Mouse (Mus musculus) limb, embryonic 14.5 days (tissue): Measurements from ENCODE around the gene Oit1. TPM values are rescaled to one million over a fixed set of nuclear protein-coding genes. Genes with fewer than 3 reads are reported as not detected.

Source experiments
- ATAC-seq: fragments of 200-750 bp; cut with Nextera tagmentation; 2 replicates; pipeline ENCODE4 v1.8.0; 2017; ENCODE audit warnings: low read depth, moderate number of reproducible peaks, moderate TSS enrichment; ENCODE audit not compliant: low FRiP score
- DNase-seq: peaks from one replicate; pipeline ENCODE4 v3.0.0-alpha.2; 2015; ENCODE audit warnings: low spot score
- H3K27ac ChIP-seq: fragments of 300-500 bp; sonication (generic); replicated peaks from 2 replicates; pipeline ENCODE4 v1.5.1; 2014; ENCODE audit warnings: low read depth, mild to moderate bottlenecking, low read length, moderate library complexity, mixed read lengths
- H3K27me3 ChIP-seq: fragments of 300-500 bp; sonication (generic); 2 replicates; pipeline ENCODE4 v1.6.1; 2014; ENCODE audit warnings: low read length, mixed read lengths; ENCODE audit not compliant: control insufficient read depth, insufficient read depth
- H3K36me3 ChIP-seq: fragments of 300-500 bp; sonication (generic); 2 replicates; pipeline ENCODE4 v1.6.1; 2014; ENCODE audit warnings: mild to moderate bottlenecking, low read length, moderate library complexity, mixed read lengths; ENCODE audit not compliant: control insufficient read depth, insufficient read depth
- H3K4me1 ChIP-seq: fragments of 300-500 bp; sonication (generic); 2 replicates; pipeline ENCODE4 v1.6.1; 2014; ENCODE audit warnings: antibody characterized with exemption, low read length, mixed read lengths; ENCODE audit not compliant: control insufficient read depth, insufficient read depth
- H3K4me2 ChIP-seq: fragments of 300-500 bp; sonication (generic); replicated peaks from 2 replicates; pipeline ENCODE4 v1.6.1; 2014; ENCODE audit warnings: low read depth, mild to moderate bottlenecking, low read length, moderate library complexity; ENCODE audit not compliant: severe bottlenecking
- H3K4me3 ChIP-seq: fragments of 300-500 bp; sonication (generic); replicated peaks from 2 replicates; pipeline ENCODE4 v1.5.1; 2014; ENCODE audit warnings: low read length
- H3K9ac ChIP-seq: fragments of 300-500 bp; sonication (generic); 2 replicates; pipeline ENCODE4 v1.6.1; 2014; ENCODE audit warnings: mild to moderate bottlenecking, low read depth, low read length, moderate library complexity; ENCODE audit not compliant: severe bottlenecking
- H3K9me3 ChIP-seq: fragments of 300-500 bp; sonication (generic); 2 replicates; pipeline ENCODE4 v1.6.1; 2016; ENCODE audit warnings: low read length; ENCODE audit not compliant: control insufficient read depth
- POLR2A ChIP-seq: fragments of 200-500 bp; IDR thresholded peaks from 2 replicates; pipeline ENCODE4 v1.8.0; 2012; ENCODE audit warnings: inconsistent platforms, mild to moderate bottlenecking, moderate library complexity, borderline replicate concordance; ENCODE audit not compliant: insufficient read depth, insufficient read length; ENCODE audit errors: extremely low read depth
- whole genome bisulfite sequencing: fragments of 180-500 bp; shearing (Covaris S2); extraction: QIAGEN DNeasy Blood & Tissue Kit; methylation state at CpG from one replicate; pipeline ENCODE4 v1.1.7; 2014; 5-methylcytosine and 5-hydroxymethylcytosine counted together
- polyA plus RNA-seq, 2 experiments: library from polyadenylated mRNA; depleted of rRNA in 1 of 2; stranded (reverse) in 1 of 2; unstranded in 1 of 2; fragments of >200 nt; fragmentation: Nextera tagmentation in 1 of 2; extraction: Ambion mirVana in 1 of 2; gene quantifications; 2 replicates each; pipeline versions ENCODE4 v1.2.1 to v1.2.3; 2012 to 2014

Oit1 gene
- polyA plus RNA-seq (2012; rRNA removed): 0.19 and 0.38 TPM in 2 replicates
- 0.15 and 0.32 TPM in 2 replicates for polyA plus RNA-seq (2014; fragmentation: Nextera tagmentation; extraction: Ambion mirVana)

DNA sequence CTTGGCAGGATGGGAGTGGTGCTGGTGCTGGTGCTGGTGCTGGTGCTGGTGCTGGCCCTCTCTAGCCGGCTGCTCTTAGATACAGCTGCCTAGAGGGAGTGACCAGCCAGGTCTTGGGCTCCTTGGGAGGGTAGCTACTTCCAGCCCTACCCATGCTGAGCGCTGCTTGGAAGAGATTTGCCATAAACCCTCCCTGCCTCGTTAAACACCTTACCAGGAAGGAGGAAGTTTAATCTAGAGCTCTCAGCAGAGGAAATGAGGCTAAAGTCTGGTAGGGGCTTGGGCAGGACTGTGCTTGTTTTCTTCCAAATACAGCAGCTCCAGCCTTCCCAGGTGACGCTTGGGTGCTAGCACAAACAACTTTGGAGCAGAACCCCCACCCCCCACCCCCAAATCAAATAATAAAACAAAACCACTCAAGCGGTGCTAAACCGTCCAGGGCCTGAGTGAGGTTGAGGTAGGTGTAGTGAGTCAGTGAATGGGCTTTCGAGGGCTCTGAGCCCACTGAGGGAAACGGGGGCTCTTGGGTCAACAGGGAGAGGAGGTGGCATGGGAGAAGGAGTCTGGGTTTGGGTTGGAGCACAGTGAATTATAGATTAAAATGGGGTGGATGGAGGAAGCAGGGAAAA, at the start of gene Oit1:
Oit1 (minus strand) TSS at position 70 of the 629 bp plus-strand sequence.
- DNase-seq (no peak), ATAC-seq (no peak)
- H3K4me2 ChIP-seq: no peak within 1 kb of the TSS
- H3K4me3 ChIP-seq: no peak within 1 kb of the TSS
- no peak within 1 kb of the TSS for H3K27ac ChIP-seq
- H3K9me3 ChIP-seq: no peaks in the 10 kb centered on the region
- TF ChIP-seq POLR2A: no peak
- no peaks in the 10 kb centered on the region for H3K27me3 ChIP-seq
- 31% methylated on average over 8 of the region's 8 CpGs for WGBS
- H3K36me3 ChIP-seq: no peaks in the 10 kb centered on the region
- H3K9ac ChIP-seq: no peak within 1 kb of the TSS
- H3K4me1 ChIP-seq: 0 out of 2 replicates have a peak, but pooled peaks cover 3% of the 10 kb centered on the region

- no peak overlapping the region for H3K4me3 ChIP-seq
- peaks cover 4% of the 10 kb centered on the region; the same call in 1 of the 2 replicates for H3K4me1 ChIP-seq
- WGBS: 93% methylated on average over 3 of the region's 3 CpGs
- H3K36me3 ChIP-seq: no peaks in the 10 kb centered on the region
- no peak overlapping the region for H3K4me2 ChIP-seq
- DNase-seq (no peak), ATAC-seq (no peak)
- H3K27me3 ChIP-seq: no peaks in the 10 kb centered on the region
- TF ChIP-seq POLR2A: no peak
- H3K27ac ChIP-seq: no peak overlapping the region
- H3K9me3 ChIP-seq: no peaks in the 10 kb centered on the region
- H3K9ac ChIP-seq: no peak overlapping the region
Observed at GRCm38 (mm10) chr14:8422833-8423232, 44.3 kb upstream of the Oit1 start.

- Histone ChIP-seq H3K36me3 (no peaks in the 10 kb centered on the region), H3K9me3 (no peaks in the 10 kb centered on the region), H3K4me1 (peaks cover 4% of the 10 kb centered on the region; the same call in 1 of the 2 replicates), H3K9ac (no peak overlapping the region), H3K4me2 (peak overlapping the region; percentile 29), H3K4me3 (no peak overlapping the region), H3K27ac (no peak overlapping the region), H3K27me3 (no peaks in the 10 kb centered on the region)
- WGBS: 14% methylated on average over 10 of the region's 10 CpGs
- TF ChIP-seq POLR2A: no peak
- ATAC-seq (no peak), DNase-seq (peak; percentile 26)
Observed at GRCm38 (mm10) chr14:8421199-8421787, 42.7 kb upstream of the Oit1 start.

GRCm38 (mm10) chr14:8418610-8419009, 40.1 kb upstream of the Oit1 start:
- no peaks in the 10 kb centered on the region for H3K9me3 ChIP-seq
- H3K4me3 ChIP-seq: no peak overlapping the region
- no peak for TF ChIP-seq POLR2A
- H3K27ac ChIP-seq: no peak overlapping the region
- no peaks in the 10 kb centered on the region for H3K27me3 ChIP-seq
- no peak overlapping the region for H3K9ac ChIP-seq
- no peak for ATAC-seq
- 52% methylated on average over 3 of the region's 3 CpGs for WGBS
- H3K36me3 ChIP-seq: no peaks in the 10 kb centered on the region
- no peak for DNase-seq
- H3K4me2 ChIP-seq: no peak overlapping the region
- H3K4me1 ChIP-seq: peaks cover 4% of the 10 kb centered on the region; the same call in 1 of the 2 replicates

DNA sequence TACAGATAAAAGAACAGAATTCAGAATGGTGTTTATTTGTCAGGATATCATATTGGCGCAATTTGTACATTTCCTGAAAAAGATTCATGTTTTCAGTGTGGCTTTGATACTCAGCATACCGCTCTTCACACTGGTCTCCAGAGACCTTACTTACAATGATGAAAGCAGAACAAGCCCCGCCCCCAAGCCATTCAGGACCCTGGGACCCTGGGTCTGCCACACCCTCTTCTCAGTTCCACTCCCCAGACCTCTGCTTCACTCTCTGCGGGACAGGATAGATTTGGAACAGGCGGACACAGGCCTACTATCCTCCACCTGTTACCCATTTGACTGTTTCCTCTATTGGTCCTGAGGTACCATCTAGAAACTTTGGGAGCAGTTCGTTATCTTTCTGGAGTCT, 27.4 kb upstream of the Oit1 start:
- ATAC-seq (no peak), DNase-seq (no peak)
- H3K27me3 ChIP-seq: no peaks in the 10 kb centered on the region
- TF ChIP-seq POLR2A: no peak
- H3K9me3 ChIP-seq: no peaks in the 10 kb centered on the region
- H3K4me1 ChIP-seq: no peaks in the 10 kb centered on the region
- H3K4me3 ChIP-seq: no peak overlapping the region
- H3K36me3 ChIP-seq: no peaks in the 10 kb centered on the region
- 58% methylated on average over 6 of the region's 6 CpGs for WGBS
- no peak overlapping the region for H3K27ac ChIP-seq
- H3K9ac ChIP-seq: no peak overlapping the region
- no peak overlapping the region for H3K4me2 ChIP-seq

GRCm38 (mm10) chr14:8403310-8403709, 24.8 kb upstream of the Oit1 start:
- 83% methylated on average over 3 of the region's 3 CpGs for WGBS
- H3K9me3 ChIP-seq: no peaks in the 10 kb centered on the region
- no peaks in the 10 kb centered on the region for H3K4me1 ChIP-seq
- DNase-seq: no peak
- no peaks in the 10 kb centered on the region for H3K27me3 ChIP-seq
- no peak for ATAC-seq
- no peak for TF ChIP-seq POLR2A
- no peak overlapping the region for H3K27ac ChIP-seq
- no peak overlapping the region for H3K4me2 ChIP-seq
- no peaks in the 10 kb centered on the region for H3K36me3 ChIP-seq
- no peak overlapping the region for H3K4me3 ChIP-seq
- H3K9ac ChIP-seq: no peak overlapping the region
